Mouse (Mus musculus) embryonic facial prominence, embryonic 14.5 days (tissue): ENCODE results near the gene Bap1. TPM values are rescaled to one million over a fixed set of nuclear protein-coding genes. Genes with fewer than 3 reads are reported as not detected.

Source experiments
- ATAC-seq: fragments of 200-750 bp; cut with Nextera tagmentation; 2 replicates; pipeline ENCODE4 v1.8.0; 2017; ENCODE audit warnings: low read depth, moderate number of reproducible peaks, moderate TSS enrichment
- DNase-seq: peaks from one replicate; pipeline ENCODE4 v3.0.0-alpha.2; 2015; ENCODE audit warnings: low spot score
- H3K27ac ChIP-seq: fragments of 300-500 bp; sonication (generic); replicated peaks from 2 replicates; pipeline ENCODE4 v1.5.1; 2014; ENCODE audit warnings: low read depth, mild to moderate bottlenecking, low read length, moderate library complexity
- H3K27me3 ChIP-seq: fragments of 300-500 bp; sonication (generic); replicated peaks from 2 replicates; pipeline ENCODE4 v1.6.1; 2014; ENCODE audit warnings: low read length; ENCODE audit not compliant: control insufficient read depth, insufficient read depth
- H3K36me3 ChIP-seq: fragments of 300-500 bp; sonication (generic); 2 replicates; pipeline ENCODE4 v1.6.1; 2014; ENCODE audit warnings: low read length, mixed read lengths; ENCODE audit not compliant: control insufficient read depth, insufficient read depth
- H3K4me1 ChIP-seq: fragments of 300-500 bp; sonication (generic); 2 replicates; pipeline ENCODE4 v1.6.1; 2014; ENCODE audit warnings: antibody characterized with exemption, low read length; ENCODE audit not compliant: control insufficient read depth, insufficient read depth
- H3K4me2 ChIP-seq: fragments of 300-500 bp; sonication (generic); 2 replicates; pipeline ENCODE4 v1.6.1; 2014; ENCODE audit warnings: low read depth, mild to moderate bottlenecking, low read length, moderate library complexity, mixed read lengths
- H3K4me3 ChIP-seq: fragments of 300-500 bp; sonication (generic); 2 replicates; pipeline ENCODE4 v1.5.1; 2014; ENCODE audit warnings: low read depth, mild to moderate bottlenecking, low read length
- H3K9ac ChIP-seq: fragments of 300-500 bp; sonication (generic); 2 replicates; pipeline ENCODE4 v1.6.1; 2014; ENCODE audit warnings: low read depth, mild to moderate bottlenecking, low read length, moderate library complexity, mixed read lengths
- H3K9me3 ChIP-seq: fragments of 300-500 bp; sonication (generic); 2 replicates; pipeline ENCODE4 v1.6.1; 2016; ENCODE audit warnings: low read length; ENCODE audit not compliant: control insufficient read depth
- WGBS: fragments of 180-500 bp; shearing (Covaris S2); extraction: QIAGEN DNeasy Blood & Tissue Kit; methylation state at CpG from one replicate; pipeline ENCODE4 v1.1.7; 2014; 5-methylcytosine and 5-hydroxymethylcytosine counted together
- polyA plus RNA-seq: library from polyadenylated mRNA; unstranded; fragments of >200 nt; fragmentation: Nextera tagmentation; extraction: Ambion mirVana; gene quantifications from 2 replicates; pipeline ENCODE4 v1.2.1, GENCODE M21; 2014

Gene Bap1
- polyA plus RNA-seq, 1 experiment from 2014 or later = 60.7 TPM

- ATAC-seq = no peak
- no peak overlapping the region for H3K27ac ChIP-seq
- WGBS = 85% methylated on average over 11 of the region's 11 CpGs
- no peaks in the 10 kb centered on the region for H3K27me3 ChIP-seq
- no peak for DNase-seq
- peaks cover 8% of the 10 kb centered on the region for H3K36me3 ChIP-seq
- no peak overlapping the region for H3K9ac ChIP-seq
- no peak overlapping the region for H3K4me3 ChIP-seq
- H3K4me1 ChIP-seq = peaks cover 14% of the 10 kb centered on the region
- no peaks in the 10 kb centered on the region for H3K9me3 ChIP-seq
- H3K4me2 ChIP-seq = no peak overlapping the region
Measured at GRCm38 (mm10) chr14:31267649-31268048, 16.4 kb downstream of the Bap1 start.

- H3K9ac ChIP-seq = peak overlapping the region; percentile 60
- no peak overlapping the region for H3K27ac ChIP-seq
- H3K4me1 ChIP-seq = peaks cover 14% of the 10 kb centered on the region
- peak overlapping the region; percentile 33 for H3K4me3 ChIP-seq
- peak; percentile 12; the same call in 1 of the 2 replicates for ATAC-seq
- no peaks in the 10 kb centered on the region for H3K27me3 ChIP-seq
- H3K4me2 ChIP-seq = peak overlapping the region; percentile 61
- H3K9me3 ChIP-seq = no peaks in the 10 kb centered on the region
- H3K36me3 ChIP-seq = 0 out of 2 replicates have a peak, but pooled peaks cover under 1% of the 10 kb centered on the region
- DNase-seq = no peak
- WGBS = 67% methylated on average over 9 of the region's 9 CpGs
Measured at GRCm38 (mm10) chr14:31268301-31269001, 17.2 kb downstream of the Bap1 start.

- H3K9ac ChIP-seq = peak overlapping the region; percentile 60
- peak overlapping the region; percentile 42 for H3K27ac ChIP-seq
- no peaks in the 10 kb centered on the region for H3K27me3 ChIP-seq
- H3K4me3 ChIP-seq = peak overlapping the region; percentile 33
- DNase-seq (peak; percentile 93), ATAC-seq (peak; percentile 92)
- H3K36me3 ChIP-seq = no peaks in the 10 kb centered on the region
- no peaks in the 10 kb centered on the region for H3K9me3 ChIP-seq
- H3K4me2 ChIP-seq = peak overlapping the region; percentile 61
- peaks cover 14% of the 10 kb centered on the region for H3K4me1 ChIP-seq
- WGBS = 15% methylated on average over 27 of the region's 28 CpGs
Measured at GRCm38 (mm10) chr14:31269456-31270100, 18.3 kb downstream of the Bap1 start.

- H3K27me3 ChIP-seq = no peaks in the 10 kb centered on the region
- no peaks in the 10 kb centered on the region for H3K9me3 ChIP-seq
- no peak overlapping the region for H3K27ac ChIP-seq
- peaks cover 14% of the 10 kb centered on the region for H3K4me1 ChIP-seq
- ATAC-seq = no peak
- no peak overlapping the region for H3K9ac ChIP-seq
- no peak overlapping the region for H3K4me2 ChIP-seq
- 88% methylated on average over 6 of the region's 6 CpGs for WGBS
- DNase-seq = no peak
- H3K36me3 ChIP-seq = no peaks in the 10 kb centered on the region
- no peak overlapping the region for H3K4me3 ChIP-seq
Measured at GRCm38 (mm10) chr14:31271121-31271520, 19.9 kb downstream of the Bap1 start.

- ATAC-seq (no peak), DNase-seq (peak; percentile 80)
- Histone ChIP-seq H3K9me3 (no peaks in the 10 kb centered on the region), H3K36me3 (no peaks in the 10 kb centered on the region), H3K4me3 (no peak overlapping the region), H3K27ac (no peak overlapping the region), H3K9ac (no peak overlapping the region), H3K4me2 (no peak overlapping the region), H3K4me1 (peaks cover 14% of the 10 kb centered on the region), H3K27me3 (no peaks in the 10 kb centered on the region)
- 26% methylated on average over 7 of the region's 7 CpGs for WGBS
Measured at GRCm38 (mm10) chr14:31272164-31272563, 20.9 kb downstream of the Bap1 start.

- no peak overlapping the region for H3K9ac ChIP-seq
- ATAC-seq = no peak
- no peaks in the 10 kb centered on the region for H3K9me3 ChIP-seq
- no peak overlapping the region for H3K27ac ChIP-seq
- no peak for DNase-seq
- H3K36me3 ChIP-seq = no peaks in the 10 kb centered on the region
- no peak overlapping the region for H3K4me2 ChIP-seq
- no peaks in the 10 kb centered on the region for H3K27me3 ChIP-seq
- WGBS = 73% methylated on average over 8 of the region's 8 CpGs
- H3K4me1 ChIP-seq = no peaks in the 10 kb centered on the region
- no peak overlapping the region for H3K4me3 ChIP-seq
Measured at GRCm38 (mm10) chr14:31285728-31286127, 34.5 kb downstream of the Bap1 start.

Other genes starting within 250 kb of the Bap1 start
- 455 and 472 TPM in 2 replicates for gene Spcs1, start 249.8 kb upstream of the Bap1 start, polyA plus RNA-seq
- 84.6 and 96.5 TPM in 2 replicates for gene Pbrm1, start 232.3 kb upstream of the Bap1 start, polyA plus RNA-seq
- gene Gnl3, start 232.3 kb upstream of the Bap1 start, polyA plus RNA-seq = 107 and 109 TPM in 2 replicates
- gene Smim4, start 122.5 kb upstream of the Bap1 start, polyA plus RNA-seq = 62.3 and 64.8 TPM in 2 replicates
- gene Nt5dc2, start 120.4 kb upstream of the Bap1 start, polyA plus RNA-seq = 362 and 371 TPM in 2 replicates
- 69.4 and 76.1 TPM in 2 replicates for gene Stab1, start 82.8 kb upstream of the Bap1 start, polyA plus RNA-seq
- 546 and 580 TPM in 2 replicates for gene Tnnc1, start 43.1 kb upstream of the Bap1 start, polyA plus RNA-seq
- gene Nisch, start 34.5 kb upstream of the Bap1 start, polyA plus RNA-seq = 296 and 339 TPM in 2 replicates
- 0.51 and 0.54 TPM in 2 replicates for gene Sema3g, start 33.6 kb upstream of the Bap1 start, polyA plus RNA-seq
- 10.0 and 12.8 TPM in 2 replicates for gene Phf7, start 133 bp upstream of the Bap1 start, polyA plus RNA-seq
- 5.9 and 7.6 TPM in 2 replicates for gene Dnah1, start 72.4 kb downstream of the Bap1 start, polyA plus RNA-seq
- gene Capn7, start 85.2 kb downstream of the Bap1 start, polyA plus RNA-seq = 43.8 and 47.4 TPM in 2 replicates
- 19.7 and 24.1 TPM in 2 replicates for gene Sh3bp5, start 184.6 kb downstream of the Bap1 start, polyA plus RNA-seq
- gene Eaf1, start 242.9 kb downstream of the Bap1 start, polyA plus RNA-seq = 22.6 and 22.9 TPM in 2 replicates
- gene Mettl6, start 243.6 kb downstream of the Bap1 start, polyA plus RNA-seq = 54.0 and 58.6 TPM in 2 replicates